Comparison of ENCODE assay signal across 13 mouse cellular contexts in the genomic region with DNA sequence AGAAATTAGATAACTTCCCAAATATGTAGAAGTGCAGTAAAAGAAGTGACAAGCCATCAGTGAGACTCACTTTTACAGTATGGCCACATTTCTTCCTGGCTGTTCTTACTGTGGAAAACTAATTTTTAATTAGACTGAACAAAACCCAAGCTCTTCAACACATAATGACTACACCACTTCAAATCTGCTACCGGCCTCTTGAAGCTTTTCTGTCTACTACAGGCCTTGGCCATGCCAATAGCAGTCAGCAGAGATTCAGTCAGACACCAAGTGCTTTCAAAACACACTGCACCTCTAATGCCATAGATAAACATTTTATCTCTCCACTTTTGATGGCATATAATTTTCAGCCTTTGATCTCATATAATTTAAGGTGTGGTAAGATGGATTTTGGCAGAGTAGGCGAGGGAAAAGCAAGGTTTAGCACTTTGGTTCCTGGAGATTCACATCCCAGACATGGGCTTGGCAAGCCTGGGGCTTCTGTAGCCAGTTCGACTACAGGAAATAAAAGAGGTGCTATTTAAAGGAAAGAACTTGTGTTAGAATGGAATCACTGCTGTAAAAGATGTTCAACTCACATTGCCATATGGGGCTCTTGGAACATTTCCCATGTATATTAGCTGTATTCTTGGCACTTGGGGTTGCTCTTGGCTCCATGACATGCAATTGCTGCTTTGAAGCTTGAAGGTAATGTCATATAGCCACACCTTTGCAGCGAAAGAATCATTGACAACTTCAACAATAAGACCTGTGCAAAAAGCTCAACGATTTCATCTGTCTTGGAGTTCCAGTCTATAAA.
A peak's percentile ranks its signal among the peaks of the same experiment; 100 is the strongest.
DNase-seq lines count a peak whose midpoint lies in the region; ATAC-seq and TF ChIP-seq lines count a peak whose summit lies in the region.
"Had no signal": no experiment of that assay in that cellular context is flagged by ENCODE, and none has a peak within 500 bp of the region (broad histone marks: within the 10 kb centered on the region; RNA-seq: fewer than 3 reads in every experiment).

No protein-coding gene starts in this region.

- H3K27me3 ChIP-seq in forebrain, embryonic 13.5 days, result no peaks in the 10 kb centered on the region
- H3K27me3 ChIP-seq in forebrain, embryonic 11.5 days (ENCODE audit: control insufficient read depth, insufficient read depth, low read length), result no peaks in the 10 kb centered on the region
- no peaks in the 10 kb centered on the region for H3K27me3 ChIP-seq in forebrain, postnatal 0 days (ENCODE audit: insufficient read depth, low read length)

- no peaks in the 10 kb centered on the region for H3K9me3 ChIP-seq in forebrain, embryonic 13.5 days (replicated peaks)
- H3K9me3 ChIP-seq in forebrain, embryonic 11.5 days (ENCODE audit: control insufficient read depth, low read length), result no peaks in the 10 kb centered on the region
- H3K9me3 ChIP-seq in forebrain, postnatal 0 days (ENCODE audit: low read length), result no peaks in the 10 kb centered on the region

- H3K27ac ChIP-seq in forebrain, embryonic 13.5 days, result no peak overlapping the region
- H3K27ac ChIP-seq in forebrain, embryonic 11.5 days (ENCODE audit: low read depth, low read length), result no peak overlapping the region
- H3K27ac ChIP-seq in forebrain, postnatal 0 days (ENCODE audit: low read depth, low read length), result 0 out of 2 replicates have a peak overlapping the region, but pooled peaks have one; percentile 10

- peak; percentile 73; the same call in 1 of the 2 replicates for ATAC-seq in forebrain, embryonic 13.5 days
- no peak for ATAC-seq in forebrain, embryonic 11.5 days (replicated peaks; ENCODE audit: low FRiP score)
- ATAC-seq in forebrain, postnatal 0 days, result peak; percentile 70
- ATAC-seq: inflammation-experienced regulatory T-cells, adult 6 months; liver, postnatal 0 days had no signal

- no peak for DNase-seq in forebrain, embryonic 11.5 days (ENCODE audit: low spot score)
- peak; percentile 80 for DNase-seq in forebrain, postnatal 0 days
- DNase-seq in layer of hippocampus, postnatal 36 days, result peak; percentile 2 to 12
- peak; percentile 45 to 76 for DNase-seq in right cerebral cortex, postnatal 10 days (ENCODE audit: low spot score in 2 of 2)
- DNase-seq in yolk sac, embryonic 10.5 days (ENCODE audit: low spot score), result no peak
- DNase-seq in spleen, postnatal 10 days (ENCODE audit: low spot score in 2 of 2), result no peak
- no peak for DNase-seq in thymus, postnatal 10 days (ENCODE audit: low spot score in 2 of 2)
- DNase-seq: gastrocnemius, postnatal 36 days; kidney, postnatal 25 days; liver, postnatal 0 days had no signal

- no peak overlapping the region for H3K9ac ChIP-seq in forebrain, embryonic 13.5 days
- no peak overlapping the region for H3K9ac ChIP-seq in forebrain, embryonic 11.5 days (ENCODE audit: low read length)
- no peak overlapping the region for H3K9ac ChIP-seq in forebrain, postnatal 0 days
- H3K9ac ChIP-seq: liver, postnatal 0 days had no signal

- H3K4me3 ChIP-seq in forebrain, embryonic 13.5 days, result no peak overlapping the region
- H3K4me3 ChIP-seq in forebrain, embryonic 11.5 days (ENCODE audit: low read depth, low read length), result no peak overlapping the region
- no peak overlapping the region for H3K4me3 ChIP-seq in forebrain, postnatal 0 days (ENCODE audit: low read depth, low read length)

- no peak for TF ChIP-seq CTCF in forebrain, postnatal 0 days (IDR thresholded peaks at IDR 0.05; ENCODE audit: low read depth)

- H3K36me3 ChIP-seq in forebrain, embryonic 13.5 days (ENCODE audit: poor library complexity, severe bottlenecking), result no peaks in the 10 kb centered on the region
- H3K36me3 ChIP-seq in forebrain, embryonic 11.5 days (ENCODE audit: control insufficient read depth, insufficient read depth, low read length), result no peaks in the 10 kb centered on the region
- H3K36me3 ChIP-seq in forebrain, postnatal 0 days (ENCODE audit: insufficient read depth), result no peaks in the 10 kb centered on the region

- H3K4me1 ChIP-seq in forebrain, embryonic 13.5 days, result no peaks in the 10 kb centered on the region
- H3K4me1 ChIP-seq in forebrain, embryonic 11.5 days (replicated peaks; ENCODE audit: control insufficient read depth, insufficient read depth, low read length), result no peaks in the 10 kb centered on the region
- H3K4me1 ChIP-seq in forebrain, postnatal 0 days (ENCODE audit: insufficient read depth), result no peaks in the 10 kb centered on the region

- no peak overlapping the region for H3K4me2 ChIP-seq in forebrain, embryonic 13.5 days
- H3K4me2 ChIP-seq in forebrain, embryonic 11.5 days (ENCODE audit: low read depth, low read length, severe bottlenecking), result no peak overlapping the region
- H3K4me2 ChIP-seq in forebrain, postnatal 0 days (ENCODE audit: low read depth), result no peak overlapping the region
- H3K4me2 ChIP-seq: midbrain, embryonic 11.5 days had no signal

- 70% methylated on average over 5 of the region's 5 CpGs for WGBS in forebrain, embryonic 13.5 days
- WGBS in forebrain, embryonic 11.5 days, result 87% methylated on average over 5 of the region's 5 CpGs
- WGBS in forebrain, postnatal 0 days, result 54% methylated on average over 5 of the region's 5 CpGs

Comparison
In these comparisons a context has a peak if more than half of its experiments do, and no peak if none do; other contexts are left out.
1. DNase-seq: peak in forebrain, postnatal 0 days (single experiment), layer of hippocampus, postnatal 36 days (2 of 2) and right cerebral cortex, postnatal 10 days (2 of 2); none in forebrain, embryonic 11.5 days (single experiment), yolk sac, embryonic 10.5 days (single experiment), spleen, postnatal 10 days (0 of 2) and thymus, postnatal 10 days (0 of 2).